Mouse (Mus musculus) lung, postnatal 10 days (tissue): Measurements from ENCODE around the gene Slc35b2.

Source experiments
- DNase-seq: peaks from one replicate; pipeline ENCODE4 v3.0.0; 2021

Slc35b2 gene

GRCm38 (mm10) chr17:45566360-45567161 lies 2.9 kb downstream of the Slc35b2 start:
- no peak for DNase-seq

- DNase-seq: no peak
These were observed 3.5 kb downstream of the Slc35b2 start for GRCm38 (mm10) chr17:45567162-45567601.

- no peak for DNase-seq
These were observed 5.3 kb downstream of the Slc35b2 start for GRCm38 (mm10) chr17:45568990-45569389.

- no peak for DNase-seq
These were observed 6.3 kb downstream of the Slc35b2 start for GRCm38 (mm10) chr17:45569999-45570398.

- DNase-seq: peak; percentile 95
These were observed 8.7 kb downstream of the Slc35b2 start for GRCm38 (mm10) chr17:45572103-45573086.

- DNase-seq: peak; percentile 99
These were observed 9.6 kb downstream of the Slc35b2 start, which contains the start of gene Hsp90ab1 for GRCm38 (mm10) chr17:45573087-45573779. TSS of gene Hsp90ab1 (minus strand) at chr17:45573271.

GRCm38 (mm10) chr17:45573780-45574123 lies 10.1 kb downstream of the Slc35b2 start:
- peak; percentile 99 for DNase-seq

GRCm38 (mm10) chr17:45574129-45574761 lies 10.6 kb downstream of the Slc35b2 start:
- DNase-seq: peak; percentile 75

- DNase-seq: no peak
These were observed 11.6 kb downstream of the Slc35b2 start for GRCm38 (mm10) chr17:45575123-45575897.

DNA sequence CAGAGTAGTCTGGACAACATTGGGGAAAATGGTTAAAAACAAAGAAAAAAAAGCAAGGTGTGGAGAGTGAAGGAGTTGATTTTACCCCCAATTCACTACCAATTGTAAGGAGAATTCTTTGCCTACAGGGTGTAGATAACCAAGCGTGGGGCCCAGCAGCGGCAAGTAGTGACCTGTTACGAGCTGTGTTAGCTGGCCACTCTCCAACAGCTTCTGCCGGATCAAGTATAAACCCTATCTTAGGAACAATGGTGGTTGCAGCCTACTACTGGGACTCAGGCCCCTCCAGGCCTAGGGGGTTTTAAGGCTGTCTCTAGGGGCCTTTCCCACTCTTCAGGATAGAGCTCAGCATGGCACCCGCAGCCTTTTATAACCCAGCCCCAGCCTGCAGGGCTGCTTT lies 14.6 kb downstream of the Slc35b2 start:
- DNase-seq: no peak

GRCm38 (mm10) chr17:45578843-45579242 lies 15.2 kb downstream of the Slc35b2 start:
- DNase-seq: no peak

DNA sequence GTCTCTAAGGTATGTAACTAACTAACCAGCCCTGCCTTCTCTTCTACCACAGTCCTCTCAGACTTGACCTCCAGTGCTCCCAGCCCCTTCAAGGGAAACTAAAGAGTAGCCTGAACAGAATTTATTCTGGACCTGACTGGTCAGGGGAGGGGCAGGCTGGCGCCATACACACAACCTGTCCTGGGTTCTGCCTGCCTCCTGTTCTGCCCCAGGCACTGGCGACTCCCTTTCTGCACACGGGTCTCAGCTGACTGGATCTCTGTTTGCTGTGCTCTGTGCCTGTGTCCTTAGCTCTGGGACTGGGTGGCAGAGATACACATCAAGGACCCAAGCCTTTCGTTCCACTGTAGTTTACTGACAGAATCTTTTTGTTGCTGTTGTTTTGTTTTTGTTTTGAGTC lies 15.9 kb downstream of the Slc35b2 start:
- DNase-seq: no peak

GRCm38 (mm10) chr17:45580958-45581477 lies 17.3 kb downstream of the Slc35b2 start:
- DNase-seq: peak; percentile 76

DNA sequence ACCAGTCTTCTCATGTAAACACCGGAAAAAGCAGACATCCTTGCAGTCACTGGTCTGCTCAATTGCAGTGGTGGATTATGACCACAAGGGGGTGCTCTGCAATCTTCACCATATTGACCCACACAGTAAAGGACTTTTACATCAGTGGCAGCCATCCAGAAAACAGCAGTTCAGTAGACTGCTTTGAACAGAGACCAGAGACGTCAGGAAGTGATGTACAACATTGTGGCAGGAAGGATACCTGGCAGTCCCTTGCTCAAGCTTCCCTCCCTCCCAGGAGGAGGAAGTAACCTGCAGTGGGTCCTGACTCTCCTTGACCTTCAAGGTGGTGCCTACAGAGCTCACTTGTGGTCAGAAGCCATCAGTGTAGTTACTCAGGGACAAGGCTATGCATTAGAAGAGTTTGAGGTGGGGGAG lies 17.9 kb downstream of the Slc35b2 start:
- DNase-seq: peak; percentile 90

- DNase-seq: no peak
These were observed 18.5 kb downstream of the Slc35b2 start for GRCm38 (mm10) chr17:45582188-45582587.

GRCm38 (mm10) chr17:45582715-45583355 lies 19.2 kb downstream of the Slc35b2 start:
- DNase-seq: no peak

DNA sequence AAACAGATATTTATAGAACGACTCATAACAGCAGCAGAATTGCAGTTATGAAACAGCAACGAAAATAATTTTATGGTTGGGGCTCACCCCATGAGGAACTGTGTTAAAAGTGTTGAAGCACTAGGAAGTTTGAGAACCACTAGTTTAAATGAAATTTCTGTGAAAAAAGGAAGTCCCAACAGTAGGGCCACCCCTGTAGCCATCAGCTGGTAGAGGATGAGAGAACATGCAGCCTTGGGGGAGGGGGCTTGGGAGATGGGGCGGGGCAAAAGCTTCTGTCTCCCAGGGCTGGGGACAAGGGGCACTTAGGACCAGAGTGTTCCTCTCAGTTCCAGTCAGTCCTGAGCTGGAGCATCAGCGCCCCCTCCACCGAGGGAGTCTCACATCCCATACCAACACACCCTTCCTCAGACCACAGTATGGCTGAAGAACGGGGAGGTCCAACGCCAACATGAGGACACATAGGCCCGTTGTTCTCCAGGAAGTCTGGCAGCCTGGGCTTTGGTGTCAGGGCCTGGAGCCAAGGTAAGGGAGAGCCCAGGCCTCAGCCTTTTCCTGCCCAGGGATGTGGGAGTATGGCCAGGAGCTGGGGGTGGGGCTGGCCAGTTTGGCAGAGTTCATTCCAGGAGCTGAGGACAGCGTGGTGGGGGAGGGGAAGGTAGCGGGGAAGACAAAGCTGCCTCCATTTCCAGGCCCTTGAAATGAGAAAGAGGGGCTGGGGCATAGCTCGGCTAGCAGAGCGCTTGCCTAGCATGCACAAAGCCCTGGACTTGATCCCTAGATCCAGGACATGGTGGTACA lies 20.6 kb downstream of the Slc35b2 start:
- DNase-seq: peak; percentile 96

- DNase-seq: peak; percentile 92
These were observed 21.4 kb downstream of the Slc35b2 start for GRCm38 (mm10) chr17:45584939-45585678.
